Mouse (Mus musculus) testis, postnatal 10 days (tissue): ENCODE measurements around the gene Pgap1.
A peak's percentile ranks its signal among the peaks of the same experiment; 100 is the strongest.

Source experiments
- DNase-seq: peaks from one replicate; pipeline ENCODE4 v3.0.0; 2021; ENCODE audit warnings: low spot score

Pgap1 gene

DNA sequence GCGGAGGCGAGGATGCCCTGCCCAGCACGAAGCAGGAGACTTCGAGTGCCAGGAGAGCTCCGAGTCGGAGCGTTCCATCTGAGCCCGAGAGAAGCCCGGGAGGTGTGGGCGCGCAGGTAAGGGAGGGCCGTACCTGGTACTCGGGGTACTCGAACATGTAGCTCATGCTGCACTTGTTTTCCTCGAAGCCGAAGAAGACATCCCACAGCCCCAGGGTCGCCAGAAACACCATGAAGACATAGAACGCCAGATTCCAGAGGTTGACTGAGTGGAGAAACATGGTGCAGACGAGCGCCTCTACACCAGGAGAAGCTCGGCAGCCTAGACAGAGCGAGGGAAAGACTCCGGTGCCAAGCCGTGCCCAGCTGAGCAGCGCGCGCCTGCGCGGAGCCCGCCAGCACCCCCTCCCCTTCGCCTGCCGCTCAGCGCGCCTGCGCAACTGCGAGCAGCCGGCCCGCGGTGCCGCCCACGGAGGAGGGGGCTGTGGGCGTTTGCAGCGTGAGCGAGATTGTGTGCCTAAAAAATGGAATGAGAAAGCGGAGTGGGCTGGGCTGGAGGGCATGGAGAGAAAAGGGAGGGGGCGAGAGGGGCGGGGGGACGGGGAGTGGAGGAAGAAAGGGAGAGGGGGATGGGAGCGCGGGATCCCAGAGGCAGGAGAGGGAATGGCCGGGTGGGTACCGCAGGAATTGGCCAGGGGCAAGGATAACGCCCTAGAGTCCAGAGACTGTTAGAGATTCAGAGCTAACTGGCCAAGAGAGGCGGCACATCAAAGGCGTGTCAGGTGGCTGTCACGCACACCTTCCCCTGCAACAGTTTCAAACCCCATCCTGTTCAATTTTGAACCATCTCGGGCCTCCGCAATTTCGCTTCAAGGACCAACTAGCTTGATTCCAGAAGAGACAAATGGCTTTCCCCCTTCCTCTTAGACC is at the start of gene Pgap1:
Gene Pgap1 (minus strand): TSS at position 384 of the 929 bp plus-strand sequence.
- DNase-seq = peak; percentile 90

DNA sequence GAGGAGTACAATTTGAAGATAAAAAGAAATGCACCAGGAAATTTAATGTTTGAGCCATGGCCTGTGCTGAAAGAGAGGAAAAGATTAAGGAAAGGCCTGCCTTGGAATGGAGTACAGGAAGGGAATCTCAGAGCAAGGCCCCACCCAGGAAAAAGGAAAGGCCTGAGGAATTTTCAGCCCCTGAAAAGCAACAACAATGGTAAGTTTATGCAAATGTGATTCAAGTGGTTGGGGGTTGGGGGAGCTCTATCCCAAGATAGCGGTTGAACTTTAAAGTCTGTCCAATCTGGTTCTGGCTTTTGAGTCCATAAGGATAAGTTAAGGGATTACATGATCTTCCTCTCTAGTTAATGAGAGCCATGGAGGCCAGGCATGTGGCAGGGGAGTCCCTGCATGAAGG is 49.5 kb upstream of the Pgap1 start:
- DNase-seq = no peak

DNA sequence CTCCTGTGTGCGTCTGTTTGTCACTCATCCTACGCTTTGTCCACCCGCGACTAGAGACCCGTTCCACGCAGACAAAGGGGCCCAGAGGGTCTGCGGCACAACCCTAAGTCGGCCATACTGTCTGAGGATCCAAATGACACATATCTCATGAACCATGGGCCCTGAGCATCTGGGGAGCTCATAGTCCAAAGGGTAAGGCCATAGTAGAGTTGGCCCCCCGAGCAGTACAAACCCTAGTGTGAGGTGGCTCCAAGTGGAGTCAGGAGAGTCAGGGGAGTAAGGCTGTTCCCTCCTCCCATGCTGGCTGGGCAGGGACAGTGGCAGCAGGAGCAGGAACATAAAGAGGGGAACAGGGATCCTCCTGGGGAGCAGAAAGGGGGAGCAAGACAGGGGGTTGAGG is 44.2 kb upstream of the Pgap1 start:
- no peak for DNase-seq

DNA sequence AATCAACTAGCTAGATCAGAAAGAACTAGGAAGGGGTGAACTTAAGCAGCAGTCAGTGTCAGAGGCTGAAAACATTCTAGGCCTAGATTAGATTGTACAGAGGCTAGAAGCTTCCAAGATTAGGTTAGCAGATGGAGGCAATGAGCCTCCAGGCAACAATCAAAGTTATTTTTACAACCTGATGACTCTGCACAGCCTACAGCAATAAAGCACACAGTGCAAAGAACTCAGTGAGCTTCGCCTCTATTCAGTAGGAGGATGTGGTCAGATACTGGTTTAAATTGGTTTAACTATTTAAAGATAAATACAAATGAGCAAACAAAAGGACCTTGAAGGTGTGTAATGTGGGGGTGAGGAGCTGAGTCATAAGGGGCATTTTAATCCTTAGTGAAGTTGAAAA is 42.8 kb upstream of the Pgap1 start:
- no peak for DNase-seq

DNA sequence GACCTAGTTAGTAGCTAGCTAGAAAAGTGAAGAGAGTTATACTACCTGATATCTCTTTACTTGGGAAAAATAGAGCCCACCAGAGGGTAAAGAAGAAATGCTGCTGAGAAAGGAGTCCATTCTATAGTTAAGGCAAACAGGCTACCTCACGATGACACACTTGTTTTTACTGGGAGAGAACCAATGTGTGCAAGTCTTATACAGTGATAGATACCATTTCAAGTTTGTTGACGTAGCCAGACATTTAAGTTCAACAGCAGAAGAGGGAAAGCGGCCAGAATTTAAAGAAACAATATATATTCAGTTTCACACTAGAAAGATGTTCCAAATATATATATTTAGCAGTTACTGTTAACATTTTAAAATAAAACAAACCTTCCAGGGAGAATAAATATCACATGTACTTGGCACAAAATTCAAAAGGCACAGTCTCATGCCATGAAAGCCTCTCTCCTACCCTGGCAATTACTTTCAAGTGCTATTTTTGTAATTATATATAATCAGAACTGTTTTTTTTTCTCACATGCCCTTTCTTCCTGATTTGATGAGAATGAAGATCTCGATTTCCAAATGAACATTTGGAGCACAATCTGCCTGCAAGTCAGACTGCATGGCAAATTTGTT is 40.2 kb upstream of the Pgap1 start:
- no peak for DNase-seq

DNA sequence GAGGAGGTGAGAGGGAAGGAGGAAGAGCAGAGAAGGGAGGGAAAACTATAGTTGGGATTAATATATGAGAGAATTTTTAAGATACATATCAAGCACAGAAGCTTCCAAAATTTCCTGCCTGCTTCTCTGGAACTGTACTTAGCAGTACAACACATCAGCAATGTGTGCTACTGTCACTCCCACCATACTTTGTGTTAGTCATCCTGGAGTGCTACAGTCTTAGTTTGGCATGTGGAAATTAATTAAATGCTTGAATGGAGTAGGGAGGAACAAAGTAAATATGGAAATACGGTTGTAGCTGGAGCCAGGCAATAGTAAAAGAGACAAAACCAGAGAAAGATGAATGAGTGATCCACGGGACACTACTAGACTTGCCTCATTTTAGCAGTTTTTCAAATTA is 38.7 kb upstream of the Pgap1 start:
- DNase-seq = no peak

DNA sequence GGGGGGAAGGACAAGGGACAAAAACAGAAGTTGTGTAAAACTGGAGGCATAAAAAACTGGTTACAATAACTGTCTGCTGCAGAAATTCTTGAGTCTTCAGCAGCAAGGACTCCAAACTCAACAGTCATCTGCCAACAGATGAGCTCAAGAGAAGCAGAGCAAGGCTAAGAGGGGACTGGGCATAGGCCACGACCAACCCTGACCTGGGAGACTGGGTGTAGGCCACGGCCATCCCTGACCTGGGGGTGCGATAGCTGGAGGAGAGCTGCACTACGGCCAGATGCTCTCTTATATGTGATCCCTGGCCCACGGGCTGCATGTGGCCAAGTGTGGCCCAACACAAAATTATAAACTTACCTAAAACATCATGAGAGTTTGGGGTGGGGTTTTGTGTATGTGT is 29.6 kb upstream of the Pgap1 start:
- DNase-seq = no peak

DNA sequence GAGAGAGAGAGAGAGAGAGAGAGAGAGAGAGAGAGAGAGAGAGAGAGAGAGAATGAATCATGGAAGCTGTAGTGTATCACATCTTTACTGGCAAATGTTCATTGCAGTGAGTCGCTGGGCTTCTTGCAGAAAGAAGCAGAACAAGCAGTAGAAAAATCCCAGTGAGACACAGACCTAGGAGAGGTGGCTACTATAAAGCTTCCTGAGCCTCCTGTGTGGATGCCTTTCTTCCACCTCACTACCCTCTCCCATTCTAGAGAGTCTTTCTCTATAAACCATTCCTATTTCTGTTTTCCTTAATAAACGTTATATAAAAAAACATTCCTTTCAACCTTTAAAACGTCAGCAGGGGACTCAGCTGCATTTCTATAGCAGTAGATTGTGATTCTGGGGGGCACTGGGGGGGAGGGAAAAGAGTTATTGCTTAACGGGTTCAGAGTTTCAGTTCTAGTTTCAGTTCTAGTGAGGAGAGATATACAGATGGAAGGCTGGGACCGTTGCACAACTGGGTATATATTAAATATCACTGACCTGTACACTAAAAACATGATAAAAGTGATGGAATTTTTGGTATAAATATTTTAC is 28.6 kb upstream of the Pgap1 start:
- no peak for DNase-seq

DNA sequence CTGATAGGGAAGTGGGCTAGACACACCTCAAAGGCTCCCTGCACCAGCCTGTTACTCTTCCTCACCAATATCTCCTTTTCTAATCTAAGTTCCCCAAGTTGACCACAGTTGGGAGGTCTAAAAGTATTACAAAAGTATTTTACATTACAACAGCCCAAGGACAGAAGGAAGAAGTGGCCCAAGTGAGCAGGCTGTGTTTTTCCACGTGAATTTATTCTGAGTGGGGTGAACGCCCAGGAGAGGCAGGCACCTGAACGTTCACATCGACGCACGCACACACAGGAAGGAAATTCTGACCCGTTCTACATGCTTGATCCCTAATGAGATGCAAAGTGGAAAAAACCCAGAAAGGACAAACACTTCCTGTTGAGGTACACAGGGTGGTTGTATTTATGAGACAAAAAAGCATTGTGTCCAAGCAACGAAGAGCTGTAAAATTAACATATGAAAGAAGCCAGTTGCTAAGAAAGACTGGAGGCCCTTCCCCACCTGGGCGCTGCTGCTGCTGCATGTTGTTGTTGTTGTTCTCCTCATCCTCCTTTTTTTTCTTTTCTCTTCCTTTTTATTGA is 27.9 kb upstream of the Pgap1 start:
- no peak for DNase-seq

DNA sequence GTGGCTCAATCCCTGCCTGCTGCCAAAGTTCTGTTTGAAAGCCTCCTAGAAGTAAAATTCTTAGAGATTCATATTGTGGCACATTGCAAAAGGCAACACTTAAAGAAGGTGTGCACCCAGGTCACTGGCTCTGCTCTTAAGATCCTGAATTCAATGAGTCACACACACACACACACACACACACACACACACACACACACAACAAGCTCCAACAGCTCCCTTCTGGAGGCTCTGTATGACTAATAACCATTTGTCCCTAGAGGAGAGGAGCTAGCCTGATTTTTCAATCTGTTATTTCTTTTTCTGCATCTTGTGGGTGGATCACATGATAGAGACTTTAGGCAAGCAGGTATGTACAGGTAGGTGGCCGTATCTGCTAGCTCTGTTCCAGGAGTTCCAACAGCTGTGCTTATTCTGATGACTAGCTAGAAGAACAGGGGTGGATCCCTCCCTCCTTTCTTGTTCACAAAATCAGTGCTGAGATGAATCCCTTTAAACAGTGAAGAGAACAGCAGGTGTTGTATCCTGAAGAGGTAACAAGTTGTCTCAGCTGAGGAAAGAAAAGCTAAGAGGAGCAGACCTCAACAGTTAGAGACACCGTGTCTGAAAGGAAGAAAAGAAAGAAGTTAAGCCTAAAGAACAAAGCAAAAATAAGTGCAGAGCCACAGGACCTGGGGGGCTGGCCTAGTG is 27.2 kb upstream of the Pgap1 start:
- no peak for DNase-seq

DNA sequence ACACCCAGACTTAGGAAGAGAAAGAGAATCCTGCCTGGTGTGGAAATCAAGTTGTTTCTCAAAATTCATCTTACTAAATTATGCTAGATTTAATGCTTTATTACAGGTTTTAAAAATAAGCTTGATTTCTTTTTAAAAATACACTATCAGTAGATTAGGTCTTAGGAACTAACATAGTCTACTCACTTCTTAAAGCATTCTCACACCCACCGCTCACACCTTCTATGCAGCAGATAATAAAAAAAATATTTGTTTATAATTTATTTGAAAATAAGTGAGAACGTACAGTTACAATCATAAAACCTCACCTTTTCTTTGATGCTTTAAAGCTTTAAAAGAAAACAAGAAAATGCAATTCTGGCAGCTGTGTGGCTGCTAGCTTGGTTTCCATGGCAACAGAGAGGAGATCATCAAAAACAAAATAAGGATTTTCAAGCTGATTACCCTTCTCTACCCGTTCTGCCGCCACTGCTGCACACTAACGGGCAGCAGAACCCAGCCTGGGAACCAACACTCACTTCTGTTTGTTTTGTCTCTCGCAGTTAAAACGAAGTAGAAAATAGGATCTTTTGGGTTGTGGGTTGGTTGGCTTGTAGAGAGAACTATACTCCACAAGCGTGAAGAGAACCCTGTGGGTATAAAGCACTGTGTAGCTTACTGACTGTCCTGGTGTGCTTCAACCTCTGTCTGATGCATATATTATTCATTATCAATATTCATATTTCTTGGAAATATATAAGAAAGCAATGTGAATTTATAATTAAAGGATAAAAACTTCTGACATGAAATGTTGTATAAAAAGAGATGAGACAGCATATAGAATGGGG is 21.1 kb upstream of the Pgap1 start:
- no peak for DNase-seq

DNA sequence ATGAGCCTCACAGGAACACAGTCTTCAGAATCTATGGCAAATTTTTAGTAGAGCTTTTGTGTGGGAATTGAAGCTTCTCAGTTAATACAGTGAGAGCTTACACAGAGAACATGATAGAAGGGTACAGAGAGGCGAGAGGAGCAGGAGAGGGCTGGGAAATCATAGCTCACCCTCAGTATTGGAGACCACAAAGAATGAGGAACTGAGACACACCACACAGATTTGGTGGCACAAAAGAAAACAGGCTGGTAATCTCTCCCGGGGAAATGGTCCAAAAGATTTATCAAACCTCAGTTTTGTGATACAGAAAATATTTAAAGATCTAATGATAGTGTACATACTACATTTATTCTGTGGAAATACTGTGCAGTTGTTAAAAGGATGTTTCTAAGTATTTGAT is 11.6 kb upstream of the Pgap1 start:
- no peak for DNase-seq

DNA sequence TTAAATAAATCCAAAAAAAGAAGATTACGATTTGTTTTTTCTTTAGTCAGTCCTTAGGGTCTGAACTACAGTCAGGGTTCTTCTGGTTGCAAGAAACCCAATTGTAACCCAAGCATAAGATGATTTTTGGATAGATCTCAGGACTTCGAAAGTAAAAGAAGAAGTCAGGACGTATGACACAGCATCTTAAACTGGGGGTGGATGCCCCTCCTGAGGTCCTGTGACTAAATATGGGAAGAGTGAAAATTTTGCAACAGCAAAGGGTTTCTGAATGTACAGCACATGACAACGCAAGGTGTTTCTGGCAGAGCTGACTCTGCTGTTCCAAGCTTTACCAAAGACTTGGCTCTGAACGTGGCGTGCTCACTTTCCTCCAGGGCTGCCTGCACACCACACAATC is 6.4 kb upstream of the Pgap1 start:
- no peak for DNase-seq

DNA sequence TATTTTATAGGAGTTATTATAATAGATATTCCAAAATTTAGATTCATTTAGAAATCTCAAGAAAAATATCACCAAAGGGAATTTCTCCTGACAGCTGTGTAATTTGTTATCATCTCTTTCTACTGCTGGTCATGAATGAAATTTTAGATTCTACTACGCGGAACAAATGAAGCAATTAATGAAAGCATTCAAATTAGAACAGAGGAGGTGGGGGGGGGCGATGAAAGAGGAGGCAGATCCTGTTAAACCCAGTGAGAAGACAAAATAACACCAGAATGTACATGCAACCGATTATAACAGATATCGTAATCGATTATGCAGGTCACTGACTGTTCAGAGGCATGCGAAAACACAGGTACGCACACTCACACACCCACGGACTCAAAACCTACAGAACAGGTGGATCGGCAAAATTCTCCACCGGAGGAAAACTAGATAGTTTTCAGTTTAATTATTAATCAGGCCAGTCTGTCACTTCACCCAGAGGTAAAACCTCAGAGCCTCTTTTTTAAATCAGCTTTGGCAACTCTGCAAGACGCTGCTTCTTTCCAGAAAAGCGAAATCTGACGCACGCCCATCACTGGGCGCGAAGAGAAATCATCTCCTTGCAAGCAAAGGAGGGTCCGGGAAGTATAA is 780 bp downstream of the Pgap1 start:
- no peak for DNase-seq

DNA sequence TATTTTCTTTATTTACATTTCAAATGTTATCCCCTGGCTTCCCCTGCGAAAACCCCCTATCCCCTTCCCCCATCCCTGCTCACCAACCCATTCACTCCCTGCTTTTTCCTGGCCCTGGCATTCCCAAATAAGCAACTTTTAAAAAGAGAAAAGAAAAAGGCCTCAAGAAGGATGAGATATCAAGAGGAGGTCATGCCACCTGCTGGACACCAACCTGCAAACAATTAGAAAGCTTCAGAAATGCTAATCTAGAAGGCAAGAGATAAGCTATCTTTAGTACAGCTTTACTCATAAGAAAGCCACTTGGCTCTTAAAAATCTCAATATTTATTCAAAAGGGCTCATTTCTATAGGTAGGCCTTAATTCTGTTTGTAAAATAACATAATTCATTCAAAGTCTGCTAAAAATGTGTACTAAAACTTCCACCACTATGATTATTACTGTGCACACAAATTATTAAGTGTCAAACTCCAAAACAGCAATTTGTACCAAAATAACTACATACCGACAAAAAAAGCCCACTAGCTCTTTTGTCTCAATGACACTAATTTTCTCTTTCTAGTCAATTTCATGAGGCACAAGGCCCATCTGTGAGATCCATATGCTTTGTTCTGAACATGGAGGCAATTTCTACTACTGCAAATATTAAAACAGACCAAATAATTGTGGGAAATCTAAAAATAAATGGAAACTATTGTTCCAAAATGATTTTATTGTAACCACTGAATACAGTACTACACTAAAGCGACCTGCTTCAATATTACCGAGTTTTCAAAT is 1.9 kb downstream of the Pgap1 start:
- no peak for DNase-seq

DNA sequence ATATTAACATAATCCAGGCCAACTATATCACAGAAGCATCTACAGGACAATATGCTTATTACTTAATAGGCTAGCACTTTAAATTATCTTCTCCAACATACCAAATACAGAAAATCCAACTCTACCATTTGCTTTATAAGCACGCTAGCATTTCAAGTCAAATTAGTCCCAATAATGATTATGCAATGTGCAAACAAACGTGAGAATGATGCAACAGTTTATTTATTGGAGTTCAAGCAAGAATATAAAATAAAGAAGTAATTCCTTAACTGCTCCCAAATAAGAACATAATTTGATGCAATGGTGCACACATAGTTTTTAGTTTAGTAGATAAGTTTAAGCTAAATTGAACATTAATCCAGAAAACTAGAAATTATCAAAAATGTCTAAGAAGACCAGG is 4.9 kb downstream of the Pgap1 start:
- no peak for DNase-seq

DNA sequence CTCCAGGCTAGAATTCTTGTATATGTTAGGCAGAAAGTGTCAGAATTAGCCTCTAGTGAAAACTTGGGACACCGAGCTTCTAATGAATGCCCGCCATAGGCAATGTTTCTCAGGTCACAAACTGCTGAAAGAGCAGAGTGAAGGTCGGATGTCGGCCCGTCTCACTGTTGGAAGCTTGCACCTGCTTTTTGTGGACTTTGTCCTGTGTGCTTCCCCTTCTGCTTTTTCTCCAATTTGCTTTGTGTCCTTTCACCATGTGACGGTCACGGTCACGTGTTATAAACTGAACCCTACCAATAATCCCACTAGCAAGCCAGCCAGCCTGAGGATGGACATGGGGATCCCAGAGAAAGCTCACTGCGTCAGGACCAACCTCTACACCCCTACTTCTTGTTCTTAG is 12.3 kb downstream of the Pgap1 start:
- no peak for DNase-seq

DNA sequence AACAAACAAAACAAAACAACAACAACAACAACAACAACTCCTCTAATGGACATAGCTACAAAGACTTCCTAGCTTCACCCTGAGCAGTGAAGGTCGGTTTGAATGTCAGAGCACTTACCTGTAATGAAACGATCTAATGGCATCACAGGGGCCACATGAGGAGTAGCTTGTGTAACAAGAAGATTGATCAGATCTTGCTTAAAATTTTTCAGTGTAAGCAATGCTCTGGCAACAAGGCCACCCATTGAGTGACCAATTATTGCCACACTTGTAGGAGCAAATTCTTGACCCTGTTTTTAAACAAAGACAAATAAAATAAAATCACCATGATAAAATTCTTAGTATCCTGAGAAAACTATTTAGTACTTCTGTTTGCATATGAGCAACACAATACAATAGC is 14.6 kb downstream of the Pgap1 start:
- DNase-seq = no peak

DNA sequence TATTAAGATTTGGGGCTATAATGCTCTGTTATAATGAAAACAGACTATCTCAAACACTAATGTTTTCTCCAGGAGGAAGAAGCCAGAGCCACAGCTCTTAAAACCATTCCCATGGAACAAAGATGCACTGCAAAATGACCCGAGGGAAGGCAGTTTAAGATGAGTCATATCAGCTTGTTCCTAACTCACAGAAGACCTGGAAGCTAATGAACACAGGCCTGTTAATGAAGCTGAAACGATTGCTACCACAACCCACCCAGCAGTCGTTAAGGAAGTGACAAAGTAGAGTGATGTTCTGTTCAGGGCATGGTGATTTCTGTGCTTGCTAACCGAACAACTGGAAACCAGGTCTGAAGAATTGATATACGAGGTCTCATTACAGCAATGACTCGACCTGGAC is 26.3 kb downstream of the Pgap1 start:
- DNase-seq = no peak

DNA sequence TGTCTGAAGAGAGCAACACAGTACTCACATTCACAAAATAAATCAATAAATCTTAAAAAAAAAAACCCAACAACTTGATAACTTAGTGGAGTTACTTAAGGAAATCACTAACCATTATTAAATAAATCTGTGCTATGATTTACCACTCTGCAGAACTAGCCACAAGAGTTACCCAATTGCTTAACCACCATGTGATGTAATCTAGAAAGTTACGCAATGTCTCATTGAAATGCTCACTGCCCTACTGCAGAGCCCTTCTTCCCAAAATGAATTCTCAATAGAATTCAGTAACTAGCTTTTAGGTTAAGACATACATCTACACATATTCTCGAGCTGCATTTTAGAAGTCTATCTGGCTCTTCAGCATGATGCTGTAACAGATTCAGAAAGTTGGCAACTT is 33.8 kb downstream of the Pgap1 start:
- DNase-seq = no peak
